Mouse (Mus musculus): ENCODE data around the gene Slc15a4.

Slc15a4 gene

GRCm38 (mm10) chr5:127624427-127625213, 8.1 kb downstream of the Slc15a4 start:
- no peak for DNase-seq (ENCODE audit: extremely low read depth, insufficient read length, low spot score)

GRCm38 (mm10) chr5:127621108-127621507, 11.6 kb downstream of the Slc15a4 start:
- DNase-seq (ENCODE audit: extremely low read depth, insufficient read length, low spot score): no peak

DNA sequence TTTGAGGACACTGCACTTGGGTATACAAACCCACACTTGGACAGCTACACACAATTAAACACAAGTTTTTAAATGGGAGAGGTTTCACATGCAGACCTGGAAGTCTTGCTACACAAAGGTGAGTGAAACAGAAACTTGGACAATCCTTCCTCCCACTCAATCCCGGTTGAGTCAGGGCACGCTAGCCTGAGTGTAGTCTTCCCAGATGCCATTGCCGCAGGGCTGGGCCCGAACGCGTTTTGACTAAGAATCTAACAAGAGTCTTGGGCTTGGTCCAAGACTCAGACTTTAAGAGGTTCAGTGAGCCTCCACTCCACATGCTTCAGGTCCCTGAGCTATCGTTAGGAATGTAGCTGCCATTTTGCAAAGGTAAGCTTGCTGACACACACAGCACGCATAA, 12.3 kb downstream of the Slc15a4 start:
- no peak for DNase-seq (ENCODE audit: extremely low read depth, insufficient read length, low spot score)

DNA sequence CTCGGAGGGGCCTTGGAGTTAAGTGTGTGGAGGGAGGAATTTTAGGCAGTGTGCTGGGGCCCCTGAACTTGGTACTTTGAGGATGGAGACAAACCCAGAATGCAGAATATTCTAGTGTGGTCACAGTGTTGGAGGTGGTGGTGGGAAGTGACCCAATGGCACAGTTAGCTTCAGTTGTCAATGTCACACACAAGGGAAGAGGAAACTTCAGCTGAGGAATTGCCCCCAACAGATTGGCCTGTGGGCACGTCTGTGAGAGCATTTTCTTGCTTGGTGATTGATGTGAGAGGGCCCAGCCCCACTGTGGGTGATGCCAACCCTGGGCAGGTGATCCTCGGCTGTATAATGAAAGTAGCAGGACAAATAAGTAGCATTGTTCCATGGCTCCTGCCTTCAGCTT, 13.9 kb downstream of the Slc15a4 start:
- no peak for DNase-seq (ENCODE audit: extremely low read depth, insufficient read length, low spot score)

- peak; percentile 95 for DNase-seq (ENCODE audit: extremely low read depth, insufficient read length, low spot score)
Measured at GRCm38 (mm10) chr5:127616884-127617635, 15.6 kb downstream of the Slc15a4 start.

GRCm38 (mm10) chr5:127616151-127616550, 16.5 kb downstream of the Slc15a4 start:
- DNase-seq (ENCODE audit: extremely low read depth, insufficient read length, low spot score): no peak

GRCm38 (mm10) chr5:127615459-127615858, 17.2 kb downstream of the Slc15a4 start:
- no peak for DNase-seq (ENCODE audit: extremely low read depth, insufficient read length, low spot score)

GRCm38 (mm10) chr5:127612397-127612796, 20.3 kb downstream of the Slc15a4 start:
- no peak for DNase-seq (ENCODE audit: extremely low read depth, insufficient read length, low spot score)

DNA sequence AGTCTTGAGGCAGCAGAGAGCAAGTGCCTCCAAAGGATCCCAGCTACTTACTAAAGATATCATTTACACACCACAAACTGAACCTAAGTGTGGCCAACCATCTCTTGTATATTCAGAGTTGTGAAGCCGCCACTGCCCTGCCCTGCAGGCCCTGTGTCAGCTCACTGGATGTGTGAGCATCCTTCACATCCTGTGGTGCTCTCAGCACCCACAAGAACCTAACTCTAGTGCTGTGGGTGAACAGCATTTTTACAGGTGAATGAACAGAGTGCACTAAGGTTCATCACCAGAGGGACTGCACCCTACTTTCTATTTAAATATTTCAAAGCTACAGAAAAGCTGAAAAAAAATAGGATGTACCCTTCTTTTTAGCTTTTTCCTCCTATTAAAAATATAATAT, 20.8 kb downstream of the Slc15a4 start:
- no peak for DNase-seq (ENCODE audit: extremely low read depth, insufficient read length, low spot score)

DNA sequence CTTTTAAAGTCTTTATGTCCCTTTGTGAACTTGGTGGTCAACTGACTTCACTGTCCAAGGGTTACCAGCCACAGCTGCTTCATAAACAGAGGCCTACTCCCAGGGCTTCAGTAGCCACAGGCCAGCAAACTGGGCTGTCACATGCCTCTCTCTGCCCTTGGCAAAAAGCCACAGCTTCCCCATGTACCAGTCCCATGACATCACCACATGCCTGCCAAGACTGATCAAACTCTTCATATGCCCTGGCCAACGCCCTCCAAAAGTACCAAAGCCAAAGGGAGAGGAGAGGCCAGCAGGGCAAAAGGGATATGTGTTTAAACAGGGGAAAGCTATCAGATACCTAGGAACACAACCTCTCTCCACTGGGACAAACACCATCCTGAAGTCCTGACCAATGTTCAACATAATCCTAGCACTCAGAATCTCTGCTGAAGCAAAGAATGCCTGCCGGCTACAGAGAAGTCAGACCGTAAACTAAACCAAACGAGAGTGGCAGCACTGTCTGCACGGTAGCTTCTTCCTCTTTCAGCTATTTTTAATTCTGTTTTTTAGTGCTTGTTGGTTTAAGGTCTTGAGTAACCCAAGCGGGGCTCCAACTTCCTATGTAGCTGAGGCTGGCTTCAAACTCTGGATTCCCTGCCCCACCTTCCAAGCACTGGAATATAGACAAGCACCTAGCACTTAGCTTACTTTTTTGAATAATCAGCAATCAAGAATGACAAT, 21.7 kb downstream of the Slc15a4 start:
- peak; percentile 68 for DNase-seq (ENCODE audit: extremely low read depth, insufficient read length, low spot score)

- DNase-seq (ENCODE audit: extremely low read depth, insufficient read length, low spot score): no peak
Measured at GRCm38 (mm10) chr5:127609191-127609714, 23.4 kb downstream of the Slc15a4 start.

DNA sequence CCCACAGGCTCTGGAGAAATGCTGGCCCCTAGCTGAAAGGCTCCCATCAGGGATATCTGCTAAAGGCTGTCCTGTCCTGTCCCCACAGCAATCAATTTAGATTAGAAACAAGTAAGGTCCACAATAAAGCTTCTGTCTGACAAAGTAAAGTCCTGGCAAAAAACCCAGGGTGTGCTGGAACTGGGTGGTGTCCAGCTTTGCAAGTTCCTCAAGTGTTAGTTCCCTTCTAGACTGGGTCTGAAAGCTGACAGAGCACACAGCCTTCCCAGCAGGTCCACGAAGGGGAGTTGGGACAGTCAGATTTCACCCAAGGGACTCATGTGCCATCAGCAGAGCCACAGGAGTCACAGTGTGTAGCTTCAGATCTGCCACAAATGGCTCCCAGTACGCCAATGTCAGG, 25.2 kb downstream of the Slc15a4 start:
- no peak for DNase-seq (ENCODE audit: extremely low read depth, insufficient read length, low spot score)

GRCm38 (mm10) chr5:127602996-127603395, 29.7 kb downstream of the Slc15a4 start:
- no peak for DNase-seq (ENCODE audit: extremely low read depth, insufficient read length, low spot score)

- no peak for DNase-seq (ENCODE audit: extremely low read depth, insufficient read length, low spot score)
Measured at GRCm38 (mm10) chr5:127596862-127597261, 35.8 kb downstream of the Slc15a4 start.

DNA sequence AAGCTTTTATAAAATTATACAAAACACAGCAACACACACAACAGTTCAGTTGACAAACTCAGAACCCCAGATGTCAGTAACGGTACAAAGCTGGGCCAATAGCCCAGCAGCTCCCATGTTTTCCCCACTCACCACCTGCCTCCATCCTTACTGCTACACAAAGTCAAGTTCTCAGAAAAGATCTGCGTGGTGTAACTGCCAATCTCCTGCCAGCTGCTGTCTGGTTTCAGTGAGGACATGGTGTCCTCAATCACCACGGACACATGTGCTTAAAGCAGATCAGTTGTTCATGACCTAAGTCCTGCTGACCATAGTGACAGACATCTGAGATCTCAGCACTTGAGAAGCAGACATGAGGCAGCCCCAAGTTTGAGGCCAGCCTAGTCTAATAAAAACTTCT, 37.0 kb downstream of the Slc15a4 start:
- no peak for DNase-seq (ENCODE audit: extremely low read depth, insufficient read length, low spot score)

GRCm38 (mm10) chr5:127592854-127593253, 39.8 kb downstream of the Slc15a4 start:
- DNase-seq (ENCODE audit: extremely low read depth, insufficient read length, low spot score): no peak

- DNase-seq (ENCODE audit: extremely low read depth, insufficient read length, low spot score): no peak
Measured at GRCm38 (mm10) chr5:127592406-127592805, 40.3 kb downstream of the Slc15a4 start.

DNA sequence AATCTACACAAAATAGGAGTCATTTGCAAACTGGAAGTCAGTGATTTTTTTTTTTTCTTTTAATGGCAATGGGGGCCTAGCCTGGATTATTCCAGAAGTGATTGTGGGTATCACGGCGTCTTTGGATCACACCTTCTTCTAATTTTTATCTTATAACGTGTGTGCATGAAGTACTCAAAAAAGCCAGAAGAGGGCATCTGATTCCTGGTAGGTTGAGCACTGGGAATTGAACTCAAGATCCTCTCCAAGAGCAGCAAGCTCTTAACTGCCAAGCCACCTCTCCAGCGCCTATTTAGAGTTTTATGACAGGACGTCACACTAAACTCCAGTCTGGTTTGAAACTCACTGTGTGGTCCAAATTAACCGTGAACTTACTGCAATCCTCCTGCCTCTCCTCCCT, 44.8 kb downstream of the Slc15a4 start:
- DNase-seq (ENCODE audit: extremely low read depth, insufficient read length, low spot score): no peak

DNA sequence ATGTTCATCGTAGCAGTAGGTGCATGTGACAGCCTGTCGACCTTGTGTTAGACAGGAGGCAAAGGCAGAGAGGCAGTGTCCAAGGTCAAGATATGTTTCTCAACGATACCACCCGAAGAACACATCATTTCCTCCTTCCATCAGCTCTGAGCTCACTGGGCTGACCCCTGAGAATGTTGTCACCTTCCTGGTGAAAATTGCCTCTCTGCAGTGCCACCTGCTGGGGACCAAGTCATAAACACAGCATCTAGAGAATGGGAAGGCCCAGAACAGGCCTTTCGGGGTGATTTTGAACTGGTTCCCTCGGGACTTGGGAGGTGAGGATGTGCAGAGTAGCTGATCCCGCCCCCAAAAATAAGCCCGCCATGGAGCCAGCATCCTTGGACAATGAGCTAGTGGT, 49.0 kb downstream of the Slc15a4 start:
- no peak for DNase-seq (ENCODE audit: extremely low read depth, insufficient read length, low spot score)

DNA sequence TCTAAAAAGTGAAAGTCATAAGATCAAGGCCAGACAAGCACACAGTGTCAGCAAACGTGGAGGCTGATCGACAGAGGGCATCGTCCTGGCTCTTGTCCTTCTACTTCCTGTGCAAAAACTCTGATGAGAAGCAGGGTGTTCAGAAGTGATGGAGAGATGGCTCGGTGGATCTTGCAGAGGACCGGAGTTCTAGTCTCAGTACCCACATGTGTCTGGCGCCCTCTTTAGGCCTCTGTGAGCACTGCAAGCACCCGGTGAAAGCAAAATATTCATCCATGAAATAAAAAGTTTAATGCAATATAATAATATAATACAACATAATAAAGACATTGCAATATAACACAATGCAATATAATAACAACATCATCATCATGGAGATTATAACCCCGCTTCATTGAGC, 55.3 kb downstream of the Slc15a4 start:
- no peak for DNase-seq (ENCODE audit: extremely low read depth, insufficient read length, low spot score)

- no peak for DNase-seq (ENCODE audit: extremely low read depth, insufficient read length, low spot score)
Measured at GRCm38 (mm10) chr5:127567165-127567741, 65.4 kb downstream of the Slc15a4 start.

Data from 3134 (cell line).